Mouse (Mus musculus) inflammation-experienced regulatory T-cells, adult 6 months (primary cell): ENCODE data around the gene Gm42669. TPM values are rescaled to one million over a fixed set of nuclear protein-coding genes. Genes with fewer than 3 reads are reported as not detected.
A peak's percentile ranks its signal among the peaks of the same experiment; 100 is the strongest.

Experiments used
- ATAC-seq: one replicate; pipeline ENCODE4 v1.8.0; 2017
- polyA plus RNA-seq, 3 experiments: library from polyadenylated mRNA; unstranded; fragments of 100-300 nt; shearing (Covaris generic); gene quantifications; one replicate each; pipeline ENCODE4 v1.2.1; 2017

Gene Gm42669
- polyA plus RNA-seq, 3 experiments from 2014 or later = 0.63 to 1.5 (median 1.1) TPM

DNA sequence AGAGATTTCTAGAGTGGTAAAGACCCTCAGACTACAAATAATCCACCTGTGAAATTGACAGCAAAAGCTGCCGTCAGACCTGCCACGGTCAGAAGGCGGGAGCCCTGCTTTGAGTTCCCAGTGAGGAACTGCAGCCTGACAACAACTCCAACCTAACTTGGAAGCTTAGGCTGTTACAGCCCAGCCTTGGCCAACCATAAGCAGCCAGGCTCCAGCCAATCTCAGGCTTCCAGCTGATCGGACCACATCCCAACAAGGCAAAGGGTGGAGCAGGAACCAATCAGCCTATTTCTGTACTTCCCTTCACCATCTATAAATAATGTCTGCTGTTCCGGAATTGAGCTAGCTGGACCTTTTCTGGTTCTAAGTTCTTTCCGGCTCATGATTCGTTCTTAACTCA lies 14.5 kb downstream of the Gm42669 start:
- no peak for ATAC-seq

DNA sequence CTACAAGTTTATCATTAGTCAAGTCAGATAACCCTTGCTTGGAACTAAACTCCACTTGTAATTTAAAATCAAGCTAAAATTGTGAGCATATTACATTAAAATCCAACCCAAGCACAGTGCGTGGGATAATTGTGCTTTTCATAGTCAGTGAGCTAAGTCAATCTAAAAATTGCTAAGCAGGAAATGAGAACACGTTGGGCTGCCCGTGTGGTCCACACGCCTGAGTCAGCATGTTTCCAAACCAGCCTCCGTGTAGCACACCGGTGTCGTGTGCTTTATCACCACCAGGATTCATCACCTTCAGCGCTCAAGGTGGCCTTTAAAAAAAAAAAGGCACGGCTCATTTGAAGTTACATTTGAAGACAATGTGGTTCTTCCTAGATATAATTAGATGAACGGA lies 16.9 kb downstream of the Gm42669 start:
- ATAC-seq = peak; percentile 86

DNA sequence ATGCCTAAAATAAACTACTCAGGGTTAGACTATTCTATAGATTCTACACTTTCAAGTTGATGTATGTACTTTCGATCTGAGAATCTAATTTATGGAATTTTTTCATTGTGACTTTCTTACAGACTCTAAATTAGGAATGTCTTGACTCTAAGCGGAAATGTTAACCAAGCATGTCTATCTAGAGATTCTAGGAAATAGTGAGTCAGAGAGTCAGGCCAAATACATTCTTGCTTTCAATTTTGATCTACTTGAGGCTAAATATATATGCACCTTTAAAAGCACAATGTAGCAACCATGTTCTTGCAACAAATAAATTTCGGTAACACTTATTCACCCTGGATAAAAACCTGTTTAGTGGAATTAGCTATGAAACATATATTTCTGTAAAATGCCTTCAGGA lies 21.4 kb downstream of the Gm42669 start:
- peak; percentile 75 for ATAC-seq

DNA sequence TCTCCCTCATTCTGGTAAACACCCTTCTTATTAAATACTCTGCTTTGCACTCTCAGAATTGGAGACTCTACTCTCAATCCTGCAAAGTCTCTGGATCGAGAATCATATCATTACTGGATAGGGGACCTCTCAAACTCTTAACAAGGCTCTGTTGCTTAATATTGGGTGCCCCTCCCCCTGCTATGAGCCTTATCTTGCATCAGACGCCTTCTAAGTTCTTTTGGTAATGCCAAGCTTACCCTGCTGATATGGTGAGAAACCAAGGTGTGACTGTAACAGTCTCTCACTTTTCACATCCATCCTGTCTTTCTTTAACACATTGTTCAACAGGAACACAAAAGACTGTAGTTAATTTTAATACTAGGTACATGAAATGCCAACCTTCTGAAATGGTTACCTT lies 26.2 kb downstream of the Gm42669 start:
- no peak for ATAC-seq

DNA sequence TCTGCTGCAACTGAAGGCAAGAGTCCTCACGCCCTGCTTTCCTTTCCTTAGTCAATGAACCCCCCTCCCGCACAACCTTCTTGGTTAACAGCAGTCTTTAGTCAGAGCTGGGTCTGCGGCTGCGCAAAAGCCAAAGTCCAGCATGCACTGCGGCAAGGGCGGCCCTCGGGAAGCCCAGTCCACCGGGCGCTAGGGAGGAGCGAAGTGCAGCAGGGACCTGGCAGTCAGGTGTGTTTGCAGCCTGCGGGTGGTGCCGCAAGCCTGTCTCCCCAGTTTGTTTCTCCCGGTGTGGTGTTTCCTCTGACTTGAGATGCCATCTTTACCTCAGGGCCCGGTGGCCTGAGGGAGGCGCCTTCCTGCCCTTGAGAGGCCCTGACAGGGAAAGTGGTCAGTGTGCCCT lies 27.2 kb downstream of the Gm42669 start, which contains the start of gene 1700028K03Rik:
TSS of gene 1700028K03Rik (plus strand) at position 129 of the 400 bp plus-strand sequence.
- ATAC-seq = no peak

DNA sequence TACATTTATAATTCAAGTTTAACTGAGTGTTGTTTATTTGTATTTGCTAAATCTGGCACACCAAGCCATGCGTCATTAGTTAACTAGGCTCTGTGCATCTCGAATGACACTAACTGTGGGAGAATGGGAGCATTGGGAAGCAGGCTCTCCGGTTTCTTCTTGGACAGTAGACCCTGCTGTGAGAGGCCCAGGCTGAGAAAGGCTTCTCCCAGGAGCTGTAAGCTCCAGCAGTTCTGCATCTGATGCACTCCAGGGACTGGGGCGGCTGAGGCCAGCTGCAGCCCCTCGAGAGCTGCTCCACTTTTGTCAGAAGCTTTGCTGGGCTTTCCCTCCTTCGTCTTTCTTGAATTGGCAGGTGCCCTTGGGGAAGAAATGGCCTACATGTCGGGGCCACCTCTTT lies 34.3 kb downstream of the Gm42669 start:
- ATAC-seq = no peak

DNA sequence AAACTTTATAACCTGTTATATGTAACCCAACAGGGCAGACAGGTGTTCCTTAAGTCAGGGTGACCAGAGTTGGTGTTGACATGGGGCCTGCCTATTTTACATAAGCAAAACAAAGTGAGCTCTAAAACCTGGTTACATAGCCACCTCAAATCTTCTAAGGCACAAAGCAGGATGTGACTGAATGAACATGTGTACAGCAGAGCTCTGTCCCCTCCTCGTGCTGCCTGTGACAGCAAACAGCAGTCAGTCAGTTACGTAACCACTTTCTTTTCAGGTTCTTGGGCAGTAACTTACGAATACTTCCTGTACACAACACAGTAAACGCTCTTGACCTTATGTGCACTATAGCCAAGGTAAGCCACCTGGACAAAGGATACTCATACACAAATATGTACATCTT lies 38.5 kb downstream of the Gm42669 start:
- ATAC-seq = peak; percentile 92

DNA sequence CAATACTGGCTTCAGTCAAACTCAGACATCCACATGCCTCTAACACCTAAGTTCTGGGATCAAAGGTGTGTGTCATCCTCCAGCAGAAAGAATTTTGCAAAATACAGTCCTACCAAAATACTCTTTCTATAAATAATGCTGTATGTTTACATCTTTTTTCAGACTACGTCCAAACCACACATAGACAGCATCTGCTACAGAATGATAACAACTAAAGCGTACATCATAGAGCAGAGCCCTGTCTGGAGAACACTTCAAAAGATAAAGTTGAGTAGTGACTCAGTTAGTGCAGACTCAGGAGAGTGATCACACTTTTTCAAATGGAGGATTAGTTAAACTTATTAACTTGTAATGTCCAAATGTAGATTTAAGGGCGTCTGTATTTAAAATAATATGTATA lies 40.5 kb downstream of the Gm42669 start:
- no peak for ATAC-seq

DNA sequence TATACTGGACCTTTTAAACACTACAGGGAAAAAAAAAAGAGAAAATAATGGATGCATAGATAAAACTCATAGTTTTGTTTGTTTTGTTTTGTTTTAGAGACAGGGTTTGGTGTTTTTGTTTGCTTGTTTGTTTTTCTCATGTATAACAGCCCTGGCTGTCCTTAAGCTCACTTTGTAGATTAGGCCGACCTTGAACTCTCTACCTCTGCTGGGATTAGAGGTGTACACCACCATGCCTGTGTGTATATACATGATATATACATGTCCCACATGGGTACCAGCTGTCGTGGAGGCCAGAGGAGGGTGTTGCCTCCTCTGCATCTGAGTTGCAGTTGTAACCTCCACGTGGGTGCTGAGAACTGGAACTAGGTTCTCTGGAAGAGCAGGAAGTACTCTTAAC lies 41.0 kb downstream of the Gm42669 start:
- no peak for ATAC-seq

DNA sequence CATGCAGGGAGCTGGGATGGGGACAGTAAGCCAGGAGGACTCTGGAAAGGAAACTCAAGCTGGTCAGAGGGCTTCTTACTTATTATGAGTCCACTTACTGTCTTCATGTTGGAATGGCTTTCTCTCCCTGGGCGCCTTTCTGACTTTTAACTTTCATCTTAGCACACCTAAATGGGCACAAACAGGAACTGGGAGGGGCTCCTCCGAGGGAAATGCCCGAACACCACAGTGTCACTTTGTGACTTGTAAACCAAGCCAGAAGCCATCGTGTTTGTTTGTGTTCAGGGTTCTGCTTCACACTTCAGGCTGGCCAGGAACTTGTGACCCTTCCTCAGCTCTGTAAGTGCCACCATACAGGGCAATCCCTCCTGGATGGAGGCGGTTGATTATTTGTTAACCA lies 46.9 kb downstream of the Gm42669 start:
- ATAC-seq = peak; percentile 50

DNA sequence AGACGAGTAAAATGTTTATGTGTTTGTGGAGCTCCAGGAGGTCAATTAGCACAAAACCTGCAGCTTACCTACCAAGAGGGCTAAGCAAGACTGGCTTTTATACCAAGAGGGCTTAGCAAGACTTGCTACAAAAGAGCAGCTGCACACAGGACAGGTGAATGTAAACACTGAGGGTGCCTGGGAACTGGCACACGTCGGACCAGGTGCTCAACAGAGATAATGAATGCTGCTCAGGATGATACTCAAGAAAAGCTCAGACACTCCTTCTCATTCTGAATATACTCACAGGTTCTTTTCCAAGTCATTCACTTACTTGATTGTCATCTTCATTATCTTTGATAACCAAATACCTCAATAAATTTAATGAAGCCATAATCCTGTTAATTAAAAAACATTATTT lies 49.5 kb downstream of the Gm42669 start:
- ATAC-seq = no peak

DNA sequence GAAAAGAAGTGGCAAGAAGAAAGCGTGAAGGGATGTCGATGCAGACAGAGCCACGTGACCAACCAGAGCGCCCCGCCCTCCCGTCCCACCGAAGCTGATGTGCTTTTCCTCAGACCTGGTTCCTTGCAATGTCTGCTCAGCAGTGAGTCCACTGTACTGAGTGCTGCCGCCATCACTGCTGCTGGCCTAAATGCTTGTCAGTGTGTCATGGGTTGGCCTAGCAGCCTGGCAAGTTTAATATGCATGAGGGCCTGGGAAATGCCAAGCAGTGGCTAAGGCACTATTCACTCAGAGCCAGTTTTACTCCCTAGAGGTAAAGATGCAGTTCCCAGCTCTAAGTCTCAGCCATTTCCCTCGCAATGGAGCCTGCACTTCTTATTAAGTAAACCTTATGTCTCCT lies 61.7 kb downstream of the Gm42669 start:
- ATAC-seq = no peak

DNA sequence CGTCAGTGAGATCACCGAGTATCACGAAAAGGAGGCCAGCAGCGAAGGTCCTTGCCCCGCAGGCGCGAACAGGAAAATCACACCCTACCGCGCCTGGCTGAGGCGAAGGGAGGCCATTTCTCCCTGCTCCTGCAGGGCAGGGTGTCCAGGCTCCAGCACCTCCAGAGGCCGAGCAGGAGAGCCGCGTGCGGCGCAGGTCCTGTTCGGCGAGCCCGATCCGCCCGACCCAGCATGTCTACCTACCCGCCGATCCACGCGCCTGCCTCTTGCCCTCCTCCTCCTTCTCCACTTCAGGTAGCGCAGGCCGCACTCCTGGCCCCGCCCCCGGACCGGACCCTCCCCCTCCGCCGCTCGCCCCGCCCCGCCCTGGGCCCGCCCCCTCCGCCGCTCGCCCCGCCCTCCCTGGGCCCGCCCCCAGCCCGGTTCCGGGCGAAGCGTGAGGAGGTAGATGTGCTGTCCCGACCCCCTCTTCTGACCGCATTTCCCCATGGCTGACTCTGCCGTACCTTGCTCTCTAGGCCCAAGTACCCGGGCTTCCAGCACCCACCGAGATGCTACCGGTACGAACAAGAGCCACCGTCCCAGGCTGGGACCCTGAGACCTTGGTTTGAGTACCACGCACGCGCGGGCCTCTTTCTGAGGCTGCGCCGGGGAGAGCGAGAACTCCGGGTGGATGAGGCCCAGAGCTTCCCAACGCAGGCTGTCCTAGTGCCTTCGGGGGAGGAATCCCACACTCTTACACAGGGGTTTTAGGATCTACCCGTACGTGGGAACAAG lies 90.1 kb downstream of the Gm42669 start, which contains the start of the genes Rpap2 and Glmn:
TSS of gene Rpap2 (plus strand) at position 73 of the 777 bp plus-strand sequence.
TSS of gene Glmn (minus strand) at position 588 of the 777 bp plus-strand sequence.
- ATAC-seq = peak; percentile 83

DNA sequence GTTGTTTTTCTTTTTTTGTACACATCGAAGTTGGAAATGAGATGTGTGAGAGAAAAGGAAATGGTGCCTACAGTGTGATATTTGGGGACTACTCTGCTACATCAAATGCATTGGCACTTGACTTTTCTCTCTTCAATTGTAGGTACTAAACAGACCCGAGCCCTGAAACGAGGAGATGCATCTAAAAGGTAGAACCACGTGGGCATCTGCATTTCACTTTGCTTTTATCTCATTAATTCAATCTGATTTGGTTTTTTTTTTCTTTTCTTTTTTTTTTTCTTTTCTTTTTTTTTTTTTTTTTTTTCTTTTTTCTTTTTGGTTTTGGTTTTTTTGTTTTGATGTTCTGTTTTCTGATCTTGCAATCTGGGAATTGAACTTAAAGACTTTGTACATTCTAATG lies 91.0 kb downstream of the Gm42669 start:
- ATAC-seq = peak; percentile 4

DNA sequence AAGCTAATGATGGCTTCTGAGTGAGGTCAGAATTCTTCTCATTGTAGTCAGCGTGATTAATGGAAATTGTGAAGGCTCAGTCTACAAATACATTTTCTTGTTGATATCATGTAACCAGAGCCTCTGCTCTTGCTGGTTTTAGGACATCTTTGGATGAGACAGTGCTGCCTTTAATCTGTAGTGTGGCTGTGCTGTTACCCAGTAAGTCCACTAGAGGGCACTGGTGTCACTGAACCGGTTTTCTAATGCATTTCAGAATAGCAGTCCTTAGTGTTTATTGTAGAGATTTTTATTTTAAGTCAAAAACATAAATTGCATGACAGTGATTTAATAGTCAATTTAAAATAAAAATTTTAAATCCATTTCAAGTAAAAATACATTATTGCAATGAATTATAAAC lies 103.8 kb downstream of the Gm42669 start:
- peak; percentile 87 for ATAC-seq

DNA sequence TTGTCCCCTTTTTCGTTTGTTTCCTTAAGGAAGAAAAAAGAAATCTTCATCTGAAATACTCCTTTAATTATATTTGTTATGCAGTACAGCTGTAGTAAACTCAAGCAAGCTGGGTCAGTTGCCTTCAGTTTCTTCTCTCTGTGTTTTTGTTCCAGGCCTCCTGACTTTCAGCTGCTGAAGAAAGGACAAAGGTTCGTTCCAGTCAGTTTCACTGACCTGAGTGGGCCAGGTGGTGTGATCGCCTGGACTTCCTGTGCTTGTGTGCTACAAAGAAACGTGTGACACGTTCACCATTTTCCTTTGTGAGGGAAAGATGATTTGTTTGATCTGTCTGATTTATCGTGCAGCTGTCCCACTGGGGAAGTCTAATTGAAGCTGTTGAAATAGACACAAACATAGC lies 110.6 kb downstream of the Gm42669 start:
- no peak for ATAC-seq

DNA sequence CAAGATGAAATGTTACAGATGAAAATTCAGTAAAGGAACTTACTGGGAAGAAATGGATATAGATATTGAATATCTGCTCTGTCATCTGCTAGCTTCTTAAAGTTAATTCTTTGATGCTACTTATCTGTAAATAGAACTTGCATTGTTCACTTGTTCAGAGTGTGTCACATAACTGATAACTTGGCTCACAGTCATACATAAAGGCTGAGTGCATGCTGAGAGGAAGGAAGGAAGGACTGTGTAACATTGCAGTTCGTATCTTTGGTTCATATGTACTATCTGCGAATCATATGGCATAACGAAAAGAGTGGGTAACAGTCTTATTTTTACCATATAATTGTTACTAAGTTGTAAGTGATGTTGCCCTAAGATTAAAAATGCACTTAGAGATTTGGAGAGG lies 113.9 kb downstream of the Gm42669 start:
- ATAC-seq = no peak

Other genes starting within 250 kb of the Gm42669 start
- 10 to 100 TPM in 2 of 3 experiments, 1 to 10 TPM in 1; 2.1 to 17.2 (median 11.8) TPM for gene Tgfbr3, start 218.0 kb upstream of the Gm42669 start, polyA plus RNA-seq
- under 1 TPM in 1 of 3 experiments, not detected in 2; 0.62 TPM for gene Brdt, start 176.5 kb upstream of the Gm42669 start, polyA plus RNA-seq
- under 1 TPM in 2 of 3 experiments, not detected in 1; 0.78 to 0.87 TPM for gene Ephx4, start 104.9 kb upstream of the Gm42669 start, polyA plus RNA-seq
- not detected for gene Lpcat2b, start 76.1 kb upstream of the Gm42669 start, polyA plus RNA-seq
- 10 to 100 TPM in 1 of 3 experiments, 1 to 10 TPM in 2; 6.5 to 14.2 (median 7.2) TPM for gene Btbd8, start 69.6 kb upstream of the Gm42669 start, polyA plus RNA-seq
- under 1 TPM; 0.20 to 0.34 (median 0.32) TPM for gene 1700028K03Rik, start 27.1 kb downstream of the Gm42669 start, polyA plus RNA-seq
- gene Rpap2, start 89.8 kb downstream of the Gm42669 start, polyA plus RNA-seq = 10 to 100 TPM; 36.2 to 42.6 (median 42.6) TPM
- 10 to 100 TPM; 25.3 to 34.8 (median 29.2) TPM for gene Glmn, start 90.3 kb downstream of the Gm42669 start, polyA plus RNA-seq
- 1 to 10 TPM; 2.0 to 7.4 (median 5.5) TPM for gene Gfi1, start 218.4 kb downstream of the Gm42669 start, polyA plus RNA-seq